Mouse (Mus musculus): ENCODE results near the gene Mageb2. TPM values are rescaled to one million over a fixed set of nuclear protein-coding genes. Genes with fewer than 3 reads are reported as not detected.
"Not testable (repeated sequence)": the region's sequence is repeated elsewhere in the genome, so short reads cannot be mapped to it uniquely, and the experiment has no call there.

Gene Mageb2
- total RNA-seq (2017) = not detected in 2 replicates

GRCm38 (mm10) chrX:91331390-91331789, at the start of gene Mageb2:
Gene Mageb2 (plus strand): TSS chrX:91331690.
- not testable (repeated sequence) for ATAC-seq (replicated peaks in 1 of 2; ENCODE audit: insufficient read depth in 1 of 2, low FRiP score in 2 of 2, low TSS enrichment in 1 of 2, low read depth in 1 of 2, poor library complexity in 2 of 2, severe bottlenecking in 2 of 2)

DNA sequence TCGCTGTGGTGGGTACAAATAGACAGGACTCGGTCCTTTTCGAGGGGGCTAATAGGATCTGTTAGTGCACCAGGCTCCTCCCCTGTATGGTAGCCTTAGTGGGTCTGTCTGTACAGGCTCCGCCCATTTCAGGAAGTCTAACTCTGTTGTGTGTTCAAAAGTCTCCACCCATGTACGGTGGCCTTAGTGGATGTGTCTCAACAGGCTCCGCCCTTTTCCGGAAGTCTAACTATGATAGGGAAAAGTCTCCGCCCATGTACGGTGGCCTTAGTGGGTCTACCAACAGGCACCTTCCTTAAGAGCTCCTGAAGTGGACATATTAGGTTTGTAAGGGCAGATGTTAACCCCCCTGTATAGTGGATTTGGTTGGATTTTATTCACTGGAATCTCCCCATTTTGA, 18.2 kb upstream of the Mageb2 start:
- ATAC-seq (replicated peaks in 1 of 2; ENCODE audit: insufficient read depth in 1 of 2, low FRiP score in 2 of 2, low TSS enrichment in 1 of 2, low read depth in 1 of 2, poor library complexity in 2 of 2, severe bottlenecking in 2 of 2) = not testable (repeated sequence)

Other genes starting within 250 kb of the Mageb2 start
- not detected in 2 replicates for gene Gm5072, start 60.8 kb downstream of the Mageb2 start, total RNA-seq (2017)
- gene Gm8914, start 148.4 kb downstream of the Mageb2 start, total RNA-seq (2017) = not detected in 2 replicates
- gene 1700084M14Rik, start 244.2 kb downstream of the Mageb2 start, total RNA-seq (2017) = not detected in 2 replicates